Mouse (Mus musculus): ENCODE measurements at regions not wholly inside any gene's neighbourhood (a gene's known extent, or its start where the extent isn't known, plus 50 kb on each side); places are given as distances from the start of the nearest gene placed in this dataset.
"Not testable (repeated sequence)": the region's sequence is repeated elsewhere in the genome, so short reads cannot be mapped to it uniquely, and the experiment has no call there.

GRCm38 (mm10) chr15:25236191-25236723 is 177.3 kb downstream of the Basp1 start:
- WGBS, result 74% methylated on average over 6 of the region's 6 CpGs
- ATAC-seq (ENCODE audit: low FRiP score, low read depth), result no peak

DNA sequence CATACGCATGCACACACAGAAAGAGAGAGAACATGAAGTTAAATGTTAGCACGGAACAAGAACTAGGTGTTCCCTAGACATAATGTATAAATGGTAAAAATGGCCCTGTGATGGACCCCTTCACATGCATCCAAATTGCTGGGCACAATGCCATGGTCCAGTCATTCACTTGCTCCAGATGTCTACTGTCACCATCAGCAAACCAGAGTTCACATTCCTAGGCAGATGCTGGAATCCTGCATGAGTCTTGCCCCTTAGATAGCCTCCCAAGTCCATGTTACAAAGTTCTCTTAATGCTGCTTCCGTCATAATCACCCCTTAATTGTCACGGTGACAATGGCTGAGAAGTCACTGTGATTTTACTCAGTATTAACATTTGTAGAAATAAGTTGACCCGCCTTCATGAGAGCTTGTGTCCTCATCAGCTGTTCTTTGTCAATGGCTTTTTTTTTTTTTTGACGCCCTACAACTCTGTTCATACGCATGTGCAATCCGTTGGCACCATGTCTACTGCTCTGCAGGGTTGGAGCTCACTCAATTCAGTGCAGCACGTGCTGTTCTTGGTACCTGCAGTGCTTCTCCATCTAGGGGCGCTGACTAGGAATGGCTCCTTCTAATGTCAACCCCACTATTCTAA is 179.4 kb downstream of the Basp1 start:
- 89% methylated on average over 10 of the region's 10 CpGs for WGBS
- Histone ChIP-seq H3K4me3 (no peak overlapping the region), H3K9me3 (no peaks in the 10 kb centered on the region), H3K4me2 (replicated peaks) (no peak overlapping the region), H3K36me3 (no peaks in the 10 kb centered on the region), H3K9ac (no peak overlapping the region), H3K4me1 (no peaks in the 10 kb centered on the region), H3K27ac (no peak overlapping the region), H3K27me3 (no peaks in the 10 kb centered on the region)
- ATAC-seq (ENCODE audit: low FRiP score, low read depth), result no peak

More at GRCm38 (mm10) chr15:25236191-25236723, 177.3 kb downstream of the Basp1 start:
- Histone ChIP-seq H3K9me3 (no peaks in the 10 kb centered on the region), H3K9ac (no peak overlapping the region), H3K4me3 (no peak overlapping the region), H3K4me2 (replicated peaks) (no peak overlapping the region), H3K27ac (no peak overlapping the region), H3K4me1 (no peaks in the 10 kb centered on the region), H3K36me3 (no peaks in the 10 kb centered on the region), H3K27me3 (no peaks in the 10 kb centered on the region)

- H3K27ac ChIP-seq, result no peak overlapping the region
- H3K4me2 ChIP-seq (replicated peaks), result no peak overlapping the region
- WGBS, result 77% methylated on average over 4 of the region's 4 CpGs
- no peak for ATAC-seq (ENCODE audit: low FRiP score, low read depth)
- no peaks in the 10 kb centered on the region for H3K9me3 ChIP-seq
- no peaks in the 10 kb centered on the region for H3K36me3 ChIP-seq
- no peak overlapping the region for H3K9ac ChIP-seq
- 0 out of 2 replicates have a peak, but pooled peaks cover 4% of the 10 kb centered on the region for H3K4me1 ChIP-seq
- H3K27me3 ChIP-seq, result no peaks in the 10 kb centered on the region
- no peak overlapping the region for H3K4me3 ChIP-seq
These were observed 183.4 kb downstream of the Basp1 start for GRCm38 (mm10) chr15:25230213-25230612.

DNA sequence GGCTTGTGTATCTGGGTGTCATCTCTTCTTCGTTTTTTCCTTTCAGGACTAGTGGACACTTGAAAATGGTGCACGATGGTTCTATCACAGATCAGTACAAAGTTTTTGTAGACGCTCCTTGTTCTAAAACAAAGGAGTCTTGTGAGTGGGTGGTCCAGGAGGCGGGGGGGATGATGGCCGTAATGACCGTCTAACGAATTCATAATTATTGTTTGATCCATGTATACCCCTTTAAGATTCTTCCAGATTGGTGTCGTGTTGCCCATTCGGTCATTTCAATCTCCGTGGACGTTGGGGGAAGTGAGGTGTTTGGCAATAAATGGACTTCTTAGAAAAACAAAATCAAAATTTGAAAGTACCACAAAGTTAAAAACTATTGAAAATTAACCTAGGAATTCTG is 183.8 kb downstream of the Basp1 start:
- Histone ChIP-seq H3K4me3 (no peak overlapping the region), H3K36me3 (no peaks in the 10 kb centered on the region), H3K9me3 (no peaks in the 10 kb centered on the region), H3K27me3 (no peaks in the 10 kb centered on the region), H3K27ac (no peak overlapping the region), H3K9ac (no peak overlapping the region), H3K4me1 (0 out of 2 replicates have a peak, but pooled peaks cover 4% of the 10 kb centered on the region), H3K4me2 (replicated peaks) (no peak overlapping the region)
- 76% methylated on average over 11 of the region's 11 CpGs for WGBS
- ATAC-seq (ENCODE audit: low FRiP score, low read depth), result no peak

DNA sequence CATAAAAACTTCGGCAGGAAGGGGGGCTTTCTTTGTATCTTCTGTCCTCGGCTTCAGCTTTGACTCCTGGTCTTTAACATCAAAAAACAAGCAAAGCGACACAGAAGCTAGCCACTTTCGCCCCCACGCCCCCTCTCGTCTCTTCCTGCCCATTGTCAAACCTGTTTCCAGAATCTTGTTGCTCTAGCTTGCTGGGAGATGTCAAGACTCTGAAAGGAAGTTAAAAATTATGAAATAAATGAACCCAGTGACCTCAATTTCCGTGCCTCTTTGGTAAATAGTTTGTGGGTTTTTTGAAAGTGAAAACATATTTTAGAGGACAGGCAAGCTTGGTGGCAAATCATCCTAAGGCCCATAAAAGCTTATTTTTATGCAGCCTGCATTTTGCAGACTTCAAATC is 186.1 kb downstream of the Basp1 start:
- WGBS, result 55% methylated on average over 7 of the region's 7 CpGs
- Histone ChIP-seq H3K9me3 (no peaks in the 10 kb centered on the region), H3K36me3 (no peaks in the 10 kb centered on the region), H3K27me3 (no peaks in the 10 kb centered on the region), H3K4me2 (replicated peaks) (no peak overlapping the region), H3K4me3 (no peak overlapping the region), H3K27ac (no peak overlapping the region), H3K9ac (no peak overlapping the region), H3K4me1 (0 out of 2 replicates have a peak, but pooled peaks cover 4% of the 10 kb centered on the region)
- no peak for ATAC-seq (ENCODE audit: low FRiP score, low read depth)

DNA sequence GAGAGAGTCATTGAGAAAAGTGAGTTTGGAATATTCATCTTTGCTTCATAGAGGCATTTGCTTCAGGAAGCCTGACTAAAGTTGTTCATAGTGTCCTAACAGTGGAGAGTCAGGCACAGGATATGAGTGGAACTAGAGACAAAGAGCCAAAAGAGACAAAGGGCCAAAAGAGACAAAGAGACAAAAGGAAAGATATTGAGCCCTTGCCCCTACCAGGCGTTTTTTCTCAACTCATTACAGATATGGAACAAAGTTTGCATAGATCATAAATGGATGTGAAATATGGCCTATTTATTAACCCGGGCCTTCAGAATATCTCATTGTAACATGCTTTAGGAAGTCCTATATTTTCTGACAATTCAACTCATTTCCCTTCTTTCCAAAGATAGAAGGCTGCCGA is 187.6 kb downstream of the Basp1 start:
- ATAC-seq (ENCODE audit: low FRiP score, low read depth), result no peak
- no peak overlapping the region for H3K27ac ChIP-seq
- no peaks in the 10 kb centered on the region for H3K9me3 ChIP-seq
- 28% methylated on average over 3 of the region's 3 CpGs for whole genome bisulfite sequencing
- no peaks in the 10 kb centered on the region for H3K36me3 ChIP-seq
- H3K27me3 ChIP-seq, result no peaks in the 10 kb centered on the region
- no peak overlapping the region for H3K9ac ChIP-seq
- H3K4me3 ChIP-seq, result no peak overlapping the region
- H3K4me2 ChIP-seq (replicated peaks), result no peak overlapping the region
- H3K4me1 ChIP-seq, result 0 out of 2 replicates have a peak, but pooled peaks cover 4% of the 10 kb centered on the region

DNA sequence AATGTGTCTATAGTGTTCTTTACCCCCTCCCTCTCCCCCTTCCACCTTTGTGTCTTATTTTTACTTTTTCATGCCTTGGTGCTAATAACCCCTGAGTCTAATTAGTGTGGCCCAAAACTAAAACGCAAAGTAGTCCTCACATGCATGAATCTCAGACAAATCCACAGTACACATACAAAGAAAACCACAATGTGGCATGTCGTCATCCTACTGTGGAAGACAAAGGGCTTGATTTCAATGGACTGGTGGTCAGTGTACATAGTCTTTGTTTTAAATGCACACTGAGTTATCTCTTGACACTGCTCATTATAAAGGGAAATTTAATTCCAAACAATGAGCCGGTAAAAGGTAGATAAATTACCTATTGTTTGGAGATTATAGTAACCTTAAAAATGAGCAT is 188.1 kb downstream of the Basp1 start:
- H3K27me3 ChIP-seq, result no peaks in the 10 kb centered on the region
- H3K27ac ChIP-seq, result no peak overlapping the region
- H3K4me2 ChIP-seq (replicated peaks), result no peak overlapping the region
- no peak overlapping the region for H3K9ac ChIP-seq
- 86% methylated on average over 3 of the region's 3 CpGs for WGBS
- no peak for ATAC-seq (ENCODE audit: low FRiP score, low read depth)
- 0 out of 2 replicates have a peak, but pooled peaks cover 4% of the 10 kb centered on the region for H3K4me1 ChIP-seq
- no peaks in the 10 kb centered on the region for H3K9me3 ChIP-seq
- H3K4me3 ChIP-seq, result no peak overlapping the region
- H3K36me3 ChIP-seq, result no peaks in the 10 kb centered on the region

GRCm38 (mm10) chr15:25221749-25222148 is 191.8 kb downstream of the Basp1 start:
- H3K4me3 ChIP-seq, result no peak overlapping the region
- no peak overlapping the region for H3K4me2 ChIP-seq (replicated peaks)
- no peak overlapping the region for H3K9ac ChIP-seq
- no peaks in the 10 kb centered on the region for H3K9me3 ChIP-seq
- H3K27me3 ChIP-seq, result no peaks in the 10 kb centered on the region
- H3K4me1 ChIP-seq, result 0 out of 2 replicates have a peak, but pooled peaks cover 4% of the 10 kb centered on the region
- WGBS, result 79% methylated on average over 4 of the region's 4 CpGs
- no peak for ATAC-seq (ENCODE audit: low FRiP score, low read depth)
- H3K27ac ChIP-seq, result no peak overlapping the region
- no peaks in the 10 kb centered on the region for H3K36me3 ChIP-seq

GRCm38 (mm10) chr15:25216375-25216774 is 197.2 kb downstream of the Basp1 start:
- Histone ChIP-seq H3K4me1 (no peaks in the 10 kb centered on the region), H3K4me2 (replicated peaks) (no peak overlapping the region), H3K9ac (no peak overlapping the region), H3K27ac (no peak overlapping the region), H3K9me3 (no peaks in the 10 kb centered on the region), H3K27me3 (no peaks in the 10 kb centered on the region), H3K4me3 (no peak overlapping the region), H3K36me3 (no peaks in the 10 kb centered on the region)
- ATAC-seq (ENCODE audit: low FRiP score, low read depth), result no peak
- whole genome bisulfite sequencing, result 85% methylated on average over 1 of the region's 1 CpGs

- no peaks in the 10 kb centered on the region for H3K9me3 ChIP-seq
- ATAC-seq (ENCODE audit: low FRiP score, low read depth), result no peak
- H3K4me1 ChIP-seq, result no peaks in the 10 kb centered on the region
- H3K36me3 ChIP-seq, result no peaks in the 10 kb centered on the region
- H3K4me2 ChIP-seq (replicated peaks), result no peak overlapping the region
- WGBS, result 90% methylated on average over 3 of the region's 3 CpGs
- no peak overlapping the region for H3K9ac ChIP-seq
- H3K27ac ChIP-seq, result no peak overlapping the region
- no peaks in the 10 kb centered on the region for H3K27me3 ChIP-seq
- H3K4me3 ChIP-seq, result no peak overlapping the region
These were observed 211.5 kb downstream of the Basp1 start for GRCm38 (mm10) chr15:25202097-25202496.

DNA sequence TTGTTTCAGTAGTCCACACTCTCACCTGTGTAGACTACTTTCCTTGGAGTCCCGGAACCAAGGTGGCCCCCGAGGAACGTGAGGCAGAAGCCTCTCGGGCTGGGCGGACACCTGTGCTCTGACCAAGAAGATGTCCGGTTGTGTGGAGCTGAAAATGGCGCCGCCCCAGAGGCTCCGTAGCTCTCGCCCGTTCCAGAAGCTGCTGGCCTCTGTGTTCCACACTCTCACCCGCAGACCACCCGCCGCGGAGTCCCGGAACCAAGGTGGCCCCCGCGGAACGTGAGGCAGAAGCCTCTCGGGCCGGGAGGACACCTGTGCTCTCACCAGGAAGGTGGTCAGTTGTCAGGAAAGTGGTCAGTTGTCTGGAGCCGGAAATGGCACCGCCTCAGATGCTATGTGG is 213.3 kb downstream of the Basp1 start:
- H3K4me3 ChIP-seq; H3K36me3 ChIP-seq; H3K27ac ChIP-seq; H3K9ac ChIP-seq; ATAC-seq (ENCODE audit: low FRiP score, low read depth); H3K4me1 ChIP-seq; H3K27me3 ChIP-seq; H3K9me3 ChIP-seq; H3K4me2 ChIP-seq (replicated peaks): not testable (repeated sequence)
- 93% methylated on average over 23 of the region's 23 CpGs for WGBS

- no peaks in the 10 kb centered on the region for H3K9me3 ChIP-seq
- no peak for ATAC-seq (ENCODE audit: low FRiP score, low read depth)
- 72% methylated on average over 2 of the region's 2 CpGs for WGBS
- H3K4me1 ChIP-seq, result no peaks in the 10 kb centered on the region
- no peak overlapping the region for H3K4me3 ChIP-seq
- H3K4me2 ChIP-seq (replicated peaks), result no peak overlapping the region
- no peak overlapping the region for H3K27ac ChIP-seq
- H3K9ac ChIP-seq, result no peak overlapping the region
- H3K27me3 ChIP-seq, result no peaks in the 10 kb centered on the region
- H3K36me3 ChIP-seq, result no peaks in the 10 kb centered on the region
These were observed 225.7 kb downstream of the Basp1 start for GRCm38 (mm10) chr15:25187881-25188326.

- Histone ChIP-seq H3K27ac (no peak overlapping the region), H3K9me3 (no peaks in the 10 kb centered on the region), H3K4me3 (no peak overlapping the region), H3K9ac (no peak overlapping the region), H3K4me1 (no peaks in the 10 kb centered on the region), H3K4me2 (replicated peaks) (no peak overlapping the region), H3K36me3 (no peaks in the 10 kb centered on the region), H3K27me3 (no peaks in the 10 kb centered on the region)
- WGBS, result 89% methylated on average over 6 of the region's 6 CpGs
- ATAC-seq (ENCODE audit: low FRiP score, low read depth), result no peak
These were observed 240.8 kb downstream of the Basp1 start for GRCm38 (mm10) chr15:25172755-25173154.

Measured in limb, embryonic 13.5 days (tissue).